In the genomic region with DNA sequence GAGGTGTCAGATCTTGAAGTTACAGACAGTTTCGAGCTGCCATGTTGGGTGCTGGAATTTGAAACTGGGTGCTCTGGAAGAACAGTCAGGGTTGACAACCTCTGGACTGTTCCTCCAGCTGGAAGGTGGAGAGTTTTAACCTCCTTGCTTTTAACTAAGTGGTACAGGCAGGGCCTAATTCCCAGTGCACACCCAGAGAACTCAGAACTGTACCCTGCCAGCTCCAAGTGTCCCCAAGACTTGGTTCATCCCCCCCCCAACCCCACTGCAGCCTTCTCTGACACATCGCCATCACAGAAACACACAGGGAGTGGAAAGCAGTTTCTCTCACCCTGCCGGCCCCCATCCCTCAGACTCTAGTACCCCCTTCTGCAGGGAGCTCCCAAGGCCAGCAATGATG, we compare ENCODE assay signal across 16 mouse cellular contexts.
"Had no signal": no experiment of that assay in that cellular context is flagged by ENCODE, and none has a peak within 500 bp of the region (broad histone marks: within the 10 kb centered on the region; RNA-seq: fewer than 3 reads in every experiment).

No protein-coding gene starts in this region.

- H3K9ac ChIP-seq: neural tube, embryonic 13.5 days; neural tube, embryonic 15.5 days; stomach, embryonic 15.5 days had no signal

- H3K4me2 ChIP-seq: neural tube, embryonic 13.5 days; neural tube, embryonic 15.5 days; stomach, embryonic 15.5 days had no signal

- H3K4me3 ChIP-seq: neural tube, embryonic 13.5 days; neural tube, embryonic 15.5 days; stomach, embryonic 15.5 days had no signal

- H3K9me3 ChIP-seq: neural tube, embryonic 13.5 days; neural tube, embryonic 15.5 days; stomach, embryonic 15.5 days had no signal

- H3K36me3 ChIP-seq: neural tube, embryonic 13.5 days; neural tube, embryonic 15.5 days; stomach, embryonic 15.5 days had no signal

- DNase-seq: retina, postnatal 1 day; right cerebral cortex, adult 18-20 months; right cerebral cortex, postnatal 14 days; right cerebral cortex, postnatal 25 days; right cerebral cortex, postnatal 4 days; spleen, adult 18-20 months; thymus, adult 18-20 months; thymus, adult 2 months; thymus, postnatal 14 days; thymus, postnatal 25 days; thymus, postnatal 36 days; thymus, postnatal 4 days had no signal

- H3K27ac ChIP-seq: neural tube, embryonic 13.5 days; neural tube, embryonic 15.5 days; stomach, embryonic 15.5 days; stomach, postnatal 0 days had no signal

- H3K27me3 ChIP-seq: neural tube, embryonic 15.5 days had no signal
